Comparison of ENCODE assay signal across 1 mouse cellular context in the genomic region with DNA sequence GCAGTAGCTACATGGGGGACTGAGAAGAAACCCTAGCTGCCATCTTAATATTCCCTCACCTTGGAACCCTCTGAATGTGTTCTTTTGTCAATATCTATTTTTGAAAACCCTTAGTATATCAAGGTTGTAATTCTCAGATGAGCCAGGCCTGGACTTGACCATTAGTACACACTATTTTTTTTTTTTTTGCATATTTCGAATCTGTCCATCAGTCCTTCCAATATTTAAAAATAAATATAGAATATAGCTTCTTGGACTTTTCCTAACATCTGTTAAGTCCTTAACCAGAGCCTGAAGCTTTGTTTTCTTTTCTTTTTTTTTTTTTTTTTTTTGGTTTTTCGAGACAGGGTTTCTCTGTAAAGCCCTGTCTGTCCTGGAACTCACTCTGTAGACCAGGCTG.
TF ChIP-seq lines count a peak whose summit lies in the region.

No protein-coding gene starts in this region.

TF ChIP-seq in MEL, 35 proteins besides CTCF, POLR2A, EP300 and RAD21:
- TF ChIP-seq ZNF384 (IDR thresholded peaks at IDR 0.05; ENCODE audit: low read depth, low read length) (peak; percentile 75), TCF12 (IDR thresholded peaks at IDR 0.05; ENCODE audit: low read depth, low read length) (no peak)
